Mouse (Mus musculus): ENCODE measurements around the gene Slc39a8. TPM values are rescaled to one million over a fixed set of nuclear protein-coding genes. Genes with fewer than 3 reads are reported as not detected.

Slc39a8 gene
- total RNA-seq (2015): 3.3 and 5.5 TPM in 2 replicates
- 2.7 and 5.2 TPM in 2 replicates for total RNA-seq (2017)

- ATAC-seq (ENCODE audit: poor library complexity, severe bottlenecking): peak; percentile 86
Measured at GRCm38 (mm10) chr3:135825016-135825753, at the start of gene Slc39a8. Slc39a8 (plus strand) TSS chr3:135825279.

- ATAC-seq (ENCODE audit: poor library complexity, severe bottlenecking): no peak
Measured at GRCm38 (mm10) chr3:135785065-135785464, 40.0 kb upstream of the Slc39a8 start.

GRCm38 (mm10) chr3:135796117-135796516 is 29.0 kb upstream of the Slc39a8 start:
- ATAC-seq (ENCODE audit: poor library complexity, severe bottlenecking): no peak

- no peak for ATAC-seq (ENCODE audit: poor library complexity, severe bottlenecking)
Measured at GRCm38 (mm10) chr3:135798241-135798640, 26.8 kb upstream of the Slc39a8 start.

- ATAC-seq (ENCODE audit: poor library complexity, severe bottlenecking): no peak
Measured at GRCm38 (mm10) chr3:135798665-135799064, 26.4 kb upstream of the Slc39a8 start.

DNA sequence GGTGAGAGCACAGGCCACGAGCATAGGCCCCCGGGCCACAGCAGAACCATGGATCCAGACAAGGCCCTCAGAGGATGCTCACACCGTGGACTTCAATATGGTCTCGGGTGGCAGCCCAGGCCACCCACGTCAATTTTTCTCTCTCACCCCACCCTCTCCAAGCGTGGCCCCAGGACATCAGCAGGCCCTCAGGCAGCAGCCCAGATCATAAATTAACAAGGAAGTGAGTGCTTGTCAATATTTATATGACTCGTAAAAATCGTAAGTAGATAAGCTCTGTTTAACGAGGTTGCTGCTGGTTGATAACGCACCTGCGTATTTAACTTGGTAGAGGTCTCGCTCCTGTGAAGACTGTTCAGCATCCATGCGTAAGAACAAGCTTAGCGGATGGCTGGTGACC is 10.4 kb upstream of the Slc39a8 start:
- no peak for ATAC-seq (ENCODE audit: poor library complexity, severe bottlenecking)

- ATAC-seq (ENCODE audit: poor library complexity, severe bottlenecking): no peak
Measured at GRCm38 (mm10) chr3:135815973-135816727, 8.9 kb upstream of the Slc39a8 start.

GRCm38 (mm10) chr3:135817124-135817523 is 8.0 kb upstream of the Slc39a8 start:
- peak; percentile 89 for ATAC-seq (ENCODE audit: poor library complexity, severe bottlenecking)

DNA sequence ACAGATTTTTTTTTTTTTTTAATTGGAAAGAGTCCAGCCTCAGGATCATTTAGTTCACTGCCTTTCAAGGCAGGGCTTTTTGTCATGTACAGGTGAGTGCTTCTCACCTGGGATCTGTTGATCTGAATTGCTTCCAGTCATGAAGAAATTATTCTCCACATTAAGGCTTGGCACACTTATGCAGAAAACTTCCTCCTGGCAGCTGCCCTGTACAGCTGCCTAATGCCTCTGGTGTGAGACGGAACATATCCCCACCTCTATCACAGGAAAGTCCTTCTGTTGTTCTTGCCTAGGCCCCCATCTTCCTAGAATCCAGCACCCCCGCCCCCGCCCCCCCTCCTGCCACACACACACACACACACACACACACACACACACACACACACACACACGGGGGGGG is 643 bp upstream of the Slc39a8 start:
- ATAC-seq (ENCODE audit: poor library complexity, severe bottlenecking): no peak

DNA sequence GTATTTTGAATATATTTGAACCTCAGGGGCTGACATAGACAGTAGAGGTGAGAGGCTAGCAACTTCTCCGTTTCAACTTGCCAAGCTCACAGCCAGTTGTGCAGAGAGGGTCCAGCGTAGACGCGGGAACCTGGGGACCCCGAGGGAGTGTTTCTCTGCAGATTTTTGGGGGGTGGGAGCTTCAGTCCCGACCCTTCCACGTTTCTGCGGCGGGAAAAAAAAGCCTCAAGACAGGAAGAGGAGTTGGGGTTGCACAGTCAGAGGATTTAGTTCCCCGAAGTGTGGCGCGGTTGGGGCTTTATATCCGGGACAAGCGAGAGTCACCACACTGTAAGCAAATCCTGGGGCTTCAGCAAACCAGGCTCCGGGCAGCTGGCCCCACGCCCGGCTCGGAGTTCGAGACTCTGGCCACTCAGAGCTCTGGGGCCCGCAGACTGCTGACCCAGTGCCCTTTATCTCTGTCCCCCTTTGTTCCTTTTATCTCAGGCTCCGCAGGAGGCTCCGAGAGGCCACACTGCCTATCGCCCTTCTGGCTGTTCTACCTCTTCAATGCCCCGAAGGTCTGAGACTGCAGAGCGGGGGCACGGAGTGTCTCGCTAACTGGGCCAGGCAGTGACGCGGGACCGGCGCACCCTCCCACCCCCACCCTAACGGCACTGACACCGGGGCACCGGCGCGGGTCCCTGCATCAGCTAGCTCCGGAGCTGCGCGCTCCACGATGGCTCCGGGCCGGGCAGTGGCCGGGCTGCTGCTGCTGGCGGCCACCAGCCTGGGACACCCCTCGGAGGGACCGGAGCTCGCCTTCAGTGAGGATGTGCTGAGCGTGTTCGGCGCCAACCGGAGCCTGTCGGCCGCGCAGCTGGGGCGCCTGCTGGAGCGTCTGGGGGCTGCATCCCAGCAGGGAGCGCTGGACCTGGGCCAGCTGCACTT is 940 bp downstream of the Slc39a8 start:
- peak; percentile 64 for ATAC-seq (ENCODE audit: poor library complexity, severe bottlenecking)

DNA sequence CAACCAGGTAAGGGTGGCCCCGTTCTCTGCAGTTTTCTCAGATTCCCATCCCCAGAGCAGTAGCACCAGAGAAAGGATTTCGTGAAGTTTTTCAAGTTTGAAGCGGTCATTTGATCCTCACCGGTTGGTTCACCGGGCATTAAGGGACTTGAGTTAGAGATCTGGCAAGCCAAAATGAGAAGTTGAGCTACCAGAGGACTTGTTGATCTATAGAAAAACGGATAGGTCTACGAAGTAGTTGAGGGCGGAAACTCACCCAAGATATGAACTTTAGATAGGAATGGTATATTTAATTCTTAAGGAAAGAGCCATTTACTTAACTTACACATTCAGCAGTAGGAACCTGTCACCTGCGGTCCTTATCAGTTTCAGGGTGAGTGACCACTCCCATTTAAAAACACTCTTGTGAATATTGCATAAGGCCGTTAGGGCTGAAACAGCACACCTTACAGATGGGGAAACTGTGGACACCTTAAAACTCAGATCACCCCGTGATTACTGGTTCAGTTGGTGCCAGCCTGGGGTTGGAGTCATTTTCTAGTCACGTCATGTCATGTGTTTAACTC is 1.7 kb downstream of the Slc39a8 start:
- peak; percentile 10 for ATAC-seq (ENCODE audit: poor library complexity, severe bottlenecking)

DNA sequence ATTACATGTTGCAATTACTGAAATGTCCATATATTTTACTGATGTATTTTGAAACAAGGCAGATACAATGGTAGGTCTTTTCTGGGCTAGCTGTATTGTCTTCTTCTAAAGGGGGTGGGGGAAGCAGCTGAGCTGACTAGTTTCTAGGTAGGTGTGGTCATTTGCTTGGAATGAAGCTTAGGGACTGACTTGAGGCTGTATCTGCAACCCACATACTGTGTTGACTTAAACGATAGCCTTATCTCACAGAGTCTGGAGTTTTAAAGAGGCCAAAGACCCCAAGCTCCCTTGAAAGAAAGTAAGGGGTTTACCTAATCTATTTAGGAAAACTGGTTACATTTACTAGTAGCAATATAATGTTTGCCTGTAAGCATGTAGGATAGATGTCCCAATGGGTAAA is 2.9 kb downstream of the Slc39a8 start:
- no peak for ATAC-seq (ENCODE audit: poor library complexity, severe bottlenecking)

DNA sequence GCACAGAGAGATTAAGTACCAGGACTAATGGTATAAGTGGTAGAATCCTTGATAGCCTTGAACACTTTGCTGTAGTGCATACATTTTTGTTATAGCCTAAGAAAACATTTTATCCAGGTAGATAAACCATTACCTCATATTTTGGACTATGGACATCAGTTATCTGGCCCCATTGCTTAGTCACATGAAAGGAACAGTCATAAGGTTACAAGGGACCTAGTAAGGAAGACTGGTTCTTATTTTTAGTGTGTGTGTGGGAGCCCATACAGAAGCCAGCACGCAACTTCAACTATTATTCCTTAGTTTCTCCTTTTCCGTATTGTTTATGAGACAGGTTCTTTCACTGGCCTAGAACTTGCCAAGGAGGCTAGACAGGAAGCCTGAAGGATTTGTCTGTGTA is 7.4 kb downstream of the Slc39a8 start:
- ATAC-seq (ENCODE audit: poor library complexity, severe bottlenecking): no peak

DNA sequence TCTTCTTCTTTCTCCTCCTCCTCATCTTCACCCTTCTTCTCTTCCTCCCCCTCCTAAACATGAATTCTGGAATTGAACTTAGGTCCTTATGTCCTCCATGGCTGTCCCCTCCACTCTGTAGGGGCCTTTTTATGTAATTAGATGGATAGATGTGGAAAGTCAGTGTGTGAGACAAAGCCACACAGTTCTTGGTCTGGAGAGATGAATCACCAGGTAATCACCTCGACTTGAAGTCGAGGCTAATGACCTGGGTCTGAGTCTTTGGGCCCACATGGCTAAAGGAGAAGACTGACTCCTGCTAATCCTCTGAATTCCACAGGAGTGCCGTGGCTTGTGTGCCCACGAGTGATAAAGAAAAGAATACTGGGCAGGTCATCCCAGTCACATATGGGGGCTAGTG is 7.8 kb downstream of the Slc39a8 start:
- no peak for ATAC-seq (ENCODE audit: poor library complexity, severe bottlenecking)

- no peak for ATAC-seq (ENCODE audit: poor library complexity, severe bottlenecking)
Measured at GRCm38 (mm10) chr3:135834988-135835387, 9.9 kb downstream of the Slc39a8 start.

DNA sequence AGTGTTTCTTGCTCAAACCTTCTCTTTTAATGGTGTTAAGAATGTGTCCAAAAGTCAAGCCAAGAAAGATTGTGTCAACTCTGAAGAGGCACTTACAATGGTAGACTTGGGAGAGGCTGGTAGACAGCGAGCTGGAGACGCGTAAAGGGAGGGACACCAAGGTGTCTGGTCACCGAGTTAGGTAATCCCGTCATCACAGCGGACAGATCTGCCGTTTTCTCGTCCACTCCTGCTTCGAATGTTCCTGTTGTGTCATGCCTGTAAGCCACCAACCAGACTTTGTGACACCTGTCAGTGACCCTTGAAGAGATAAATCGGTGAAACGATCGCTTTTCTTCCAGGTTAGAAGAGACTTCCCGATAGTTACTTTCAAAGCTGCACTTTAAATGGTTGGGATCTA is 14.5 kb downstream of the Slc39a8 start:
- no peak for ATAC-seq (ENCODE audit: poor library complexity, severe bottlenecking)

DNA sequence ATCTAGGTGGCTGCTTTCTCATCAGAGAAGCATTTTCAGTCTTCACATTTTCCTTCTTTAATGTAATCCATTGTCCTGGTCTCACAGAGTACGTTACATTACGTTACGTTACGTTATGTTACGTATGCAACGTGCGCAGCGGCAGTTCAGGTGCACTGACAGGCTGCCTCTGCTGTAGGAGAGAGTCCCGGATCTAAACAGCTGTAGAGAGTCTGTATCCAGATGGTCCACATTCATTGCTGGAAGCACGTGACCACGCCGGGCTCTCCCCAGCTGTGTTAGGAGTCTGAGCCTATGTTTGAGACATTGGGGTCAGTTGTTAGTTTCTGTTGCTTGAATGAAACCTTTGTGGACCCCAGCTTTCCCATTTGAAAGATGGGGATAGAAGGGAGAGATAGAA is 15.1 kb downstream of the Slc39a8 start:
- no peak for ATAC-seq (ENCODE audit: poor library complexity, severe bottlenecking)

GRCm38 (mm10) chr3:135841716-135842511 is 16.8 kb downstream of the Slc39a8 start:
- no peak for ATAC-seq (ENCODE audit: poor library complexity, severe bottlenecking)

- no peak for ATAC-seq (ENCODE audit: poor library complexity, severe bottlenecking)
Measured at GRCm38 (mm10) chr3:135843181-135843580, 18.1 kb downstream of the Slc39a8 start.

DNA sequence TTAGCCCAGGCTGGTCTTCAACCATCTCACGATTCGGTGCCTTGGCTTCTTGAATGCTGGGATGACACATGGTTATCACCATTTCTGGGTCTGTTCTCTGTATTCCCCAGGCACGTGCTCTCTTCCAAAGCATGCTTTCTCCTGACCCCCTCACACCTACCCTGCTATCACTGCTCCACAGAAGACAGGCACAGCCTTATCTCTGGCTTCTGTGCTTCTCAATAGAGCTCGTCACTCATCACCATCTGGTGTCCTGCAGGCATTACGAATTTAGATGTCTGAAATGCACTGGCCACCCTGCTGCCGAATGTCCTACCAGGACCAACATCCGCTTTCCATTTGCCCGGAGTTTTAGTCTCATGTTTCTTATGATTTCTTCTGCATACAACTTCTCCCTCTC is 18.6 kb downstream of the Slc39a8 start:
- ATAC-seq (ENCODE audit: poor library complexity, severe bottlenecking): no peak
